Mouse (Mus musculus) stomach, embryonic 16.5 days (tissue): ENCODE data around the gene Dnah2. TPM values are rescaled to one million over a fixed set of nuclear protein-coding genes. Genes with fewer than 3 reads are reported as not detected.

ENCODE experiments used
- ATAC-seq: fragments of 200-750 bp; cut with Nextera tagmentation; 2 replicates; pipeline ENCODE4 v1.8.0; 2017; ENCODE audit warnings: moderate number of reproducible peaks, moderate TSS enrichment; ENCODE audit not compliant: insufficient read depth, low FRiP score
- H3K27ac ChIP-seq: fragments of 300-500 bp; sonication (generic); 2 replicates; pipeline ENCODE4 v1.5.1; 2014; ENCODE audit warnings: low read length
- H3K27me3 ChIP-seq: fragments of 300-500 bp; sonication (generic); 2 replicates; pipeline ENCODE4 v1.6.1; 2014; ENCODE audit warnings: low read length, control low read depth, mixed read lengths; ENCODE audit not compliant: control insufficient read depth, insufficient read depth
- H3K36me3 ChIP-seq: fragments of 300-500 bp; sonication (generic); 2 replicates; pipeline ENCODE4 v1.6.1; 2014; ENCODE audit warnings: low read length; ENCODE audit not compliant: control insufficient read depth, insufficient read depth
- H3K4me1 ChIP-seq: fragments of 300-500 bp; sonication (generic); 2 replicates; pipeline ENCODE4 v1.6.1; 2014; ENCODE audit warnings: low read length, control low read depth, mixed read lengths; ENCODE audit not compliant: control insufficient read depth, insufficient read depth
- H3K4me2 ChIP-seq: fragments of 300-500 bp; sonication (generic); 2 replicates; pipeline ENCODE4 v1.6.1; 2014; ENCODE audit warnings: low read depth, low read length, mixed read lengths
- H3K4me3 ChIP-seq: fragments of 300-500 bp; sonication (generic); replicated peaks from 2 replicates; pipeline ENCODE4 v1.5.1; 2014; ENCODE audit warnings: mild to moderate bottlenecking, low read length
- H3K9ac ChIP-seq: fragments of 300-500 bp; sonication (generic); 2 replicates; pipeline ENCODE4 v1.6.1; 2014; ENCODE audit warnings: low read length
- H3K9me3 ChIP-seq: fragments of 300-500 bp; sonication (generic); replicated peaks from 2 replicates; pipeline ENCODE4 v1.6.1; 2016; ENCODE audit warnings: low read length, control low read depth; ENCODE audit not compliant: control insufficient read depth
- WGBS: fragments of 180-500 bp; shearing (Covaris S2); extraction: QIAGEN DNeasy Blood & Tissue Kit; methylation state at CpG from one replicate; pipeline ENCODE4 v1.1.7; 2014; 5-methylcytosine and 5-hydroxymethylcytosine counted together
- polyA plus RNA-seq: library from polyadenylated mRNA; unstranded; fragments of >200 nt; fragmentation: Nextera tagmentation; extraction: Ambion mirVana; gene quantifications from 2 replicates; pipeline ENCODE4 v1.2.1, GENCODE M21; 2015

Dnah2 gene
- polyA plus RNA-seq, 1 experiment from 2014 or later = 0.54 TPM

DNA sequence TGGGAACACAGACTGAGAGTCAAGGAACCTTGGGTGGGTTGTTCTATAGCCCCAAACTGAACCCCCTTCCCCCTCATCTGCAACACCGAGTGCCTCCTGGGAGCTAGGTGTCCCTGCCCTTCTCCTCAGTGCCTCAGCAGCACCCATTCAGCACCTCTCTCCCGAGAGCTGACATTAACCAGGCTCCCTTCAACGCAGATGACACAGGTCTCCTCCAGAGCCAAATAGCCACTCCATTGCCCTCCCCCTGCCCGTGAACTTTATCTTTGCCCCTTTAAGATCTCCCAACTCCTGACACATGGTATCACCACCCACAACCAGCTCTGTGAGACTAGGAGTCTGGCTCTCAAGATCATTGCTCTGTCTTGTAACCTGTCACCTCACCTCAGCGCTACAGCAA is 10.3 kb upstream of the Dnah2 start:
- H3K4me2 ChIP-seq = peak overlapping the region; percentile 91
- peak overlapping the region; percentile 58 for H3K4me3 ChIP-seq
- peak overlapping the region; percentile 78 for H3K9ac ChIP-seq
- no peaks in the 10 kb centered on the region for H3K27me3 ChIP-seq
- no peak overlapping the region for H3K27ac ChIP-seq
- no peaks in the 10 kb centered on the region for H3K9me3 ChIP-seq
- WGBS = 10% methylated on average over 5 of the region's 5 CpGs
- ATAC-seq = no peak
- peaks cover 9% of the 10 kb centered on the region for H3K4me1 ChIP-seq
- no peaks in the 10 kb centered on the region for H3K36me3 ChIP-seq

GRCm38 (mm10) chr11:69558756-69559155 is 9.8 kb upstream of the Dnah2 start:
- no peak overlapping the region for H3K9ac ChIP-seq
- no peaks in the 10 kb centered on the region for H3K27me3 ChIP-seq
- peak overlapping the region; percentile 58 for H3K4me3 ChIP-seq
- H3K36me3 ChIP-seq = no peaks in the 10 kb centered on the region
- no peak for ATAC-seq
- no peak overlapping the region for H3K27ac ChIP-seq
- H3K9me3 ChIP-seq = no peaks in the 10 kb centered on the region
- peak overlapping the region; percentile 91; the same call in 1 of the 2 replicates for H3K4me2 ChIP-seq
- WGBS = 27% methylated on average over 6 of the region's 6 CpGs
- peaks cover 9% of the 10 kb centered on the region for H3K4me1 ChIP-seq

DNA sequence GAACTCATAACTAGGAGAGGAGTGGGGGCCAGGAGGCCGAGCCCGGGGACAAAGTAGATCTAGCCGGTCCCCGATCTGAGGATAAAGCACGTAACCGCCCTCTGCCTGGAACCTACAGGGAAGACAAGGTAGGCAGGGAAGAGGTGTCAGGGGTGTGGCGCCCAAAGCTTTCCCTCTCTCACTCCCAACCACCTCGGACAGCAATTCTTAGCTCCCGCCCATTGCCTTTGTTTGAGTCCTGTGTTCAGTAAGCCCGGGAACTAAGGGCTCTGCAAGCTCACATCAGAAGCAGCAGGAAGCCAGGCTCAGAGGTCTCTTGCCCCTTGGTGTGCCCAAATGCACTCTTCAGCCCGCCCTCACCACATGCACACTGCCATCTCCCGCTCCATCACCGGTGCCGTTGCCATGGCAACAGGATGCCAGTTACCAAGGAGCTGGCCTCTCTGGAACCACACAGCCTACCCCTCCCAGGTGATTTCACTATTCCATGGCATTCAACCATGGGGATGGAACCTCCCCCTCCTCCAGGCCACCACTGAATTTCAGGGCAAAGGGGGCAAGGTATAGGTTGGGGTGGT is 8.6 kb upstream of the Dnah2 start:
- H3K36me3 ChIP-seq = no peaks in the 10 kb centered on the region
- no peak for ATAC-seq
- H3K4me3 ChIP-seq = no peak overlapping the region
- H3K27me3 ChIP-seq = no peaks in the 10 kb centered on the region
- no peak overlapping the region for H3K27ac ChIP-seq
- no peaks in the 10 kb centered on the region for H3K9me3 ChIP-seq
- peaks cover 9% of the 10 kb centered on the region for H3K4me1 ChIP-seq
- no peak overlapping the region for H3K9ac ChIP-seq
- H3K4me2 ChIP-seq = no peak overlapping the region
- WGBS = 42% methylated on average over 14 of the region's 14 CpGs

- no peaks in the 10 kb centered on the region for H3K9me3 ChIP-seq
- no peak overlapping the region for H3K9ac ChIP-seq
- H3K4me2 ChIP-seq = no peak overlapping the region
- WGBS = 78% methylated on average over 5 of the region's 5 CpGs
- ATAC-seq = no peak
- no peak overlapping the region for H3K27ac ChIP-seq
- no peaks in the 10 kb centered on the region for H3K36me3 ChIP-seq
- H3K27me3 ChIP-seq = no peaks in the 10 kb centered on the region
- peaks cover 7% of the 10 kb centered on the region for H3K4me1 ChIP-seq
- no peak overlapping the region for H3K4me3 ChIP-seq
Observed at GRCm38 (mm10) chr11:69554539-69555140, 5.7 kb upstream of the Dnah2 start.

DNA sequence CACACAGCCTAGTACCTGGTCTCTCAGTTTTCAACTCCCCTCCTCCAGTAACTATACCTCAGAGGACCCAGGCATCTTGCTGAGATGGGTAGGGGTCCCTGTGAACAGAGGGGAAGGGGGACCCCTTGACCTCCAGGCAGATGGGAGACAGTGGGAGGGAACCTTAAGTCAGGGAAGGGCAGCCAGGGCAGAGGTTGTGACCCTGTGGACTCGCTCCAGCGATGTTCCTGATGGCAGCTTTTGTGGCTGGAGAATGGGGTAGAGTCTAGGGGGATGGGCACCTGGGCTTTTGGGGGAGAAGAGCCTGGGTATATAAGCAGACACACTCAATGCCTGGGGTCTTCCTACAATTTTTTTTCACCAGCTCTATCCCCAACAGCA is 4.4 kb upstream of the Dnah2 start:
- 18% methylated on average over 2 of the region's 2 CpGs for WGBS
- H3K9me3 ChIP-seq = no peaks in the 10 kb centered on the region
- no peak overlapping the region for H3K4me2 ChIP-seq
- H3K4me3 ChIP-seq = no peak overlapping the region
- no peak overlapping the region for H3K9ac ChIP-seq
- no peak for ATAC-seq
- H3K36me3 ChIP-seq = no peaks in the 10 kb centered on the region
- H3K27me3 ChIP-seq = no peaks in the 10 kb centered on the region
- no peak overlapping the region; the same call in 1 of the 2 replicates for H3K27ac ChIP-seq
- 0 out of 2 replicates have a peak, but pooled peaks cover 2% of the 10 kb centered on the region for H3K4me1 ChIP-seq

- WGBS = 23% methylated on average over 14 of the region's 14 CpGs
- Histone ChIP-seq H3K36me3 (no peaks in the 10 kb centered on the region), H3K4me3 (no peak overlapping the region), H3K27ac (no peak overlapping the region; the same call in 1 of the 2 replicates), H3K9me3 (no peaks in the 10 kb centered on the region), H3K9ac (no peak overlapping the region), H3K4me2 (no peak overlapping the region), H3K27me3 (no peaks in the 10 kb centered on the region), H3K4me1 (0 out of 2 replicates have a peak, but pooled peaks cover 2% of the 10 kb centered on the region)
- peak; percentile 15; the same call in 1 of the 2 replicates for ATAC-seq
Observed at GRCm38 (mm10) chr11:69552622-69553340, 3.9 kb upstream of the Dnah2 start.

- WGBS = 72% methylated on average over 4 of the region's 4 CpGs
- H3K4me2 ChIP-seq = no peak overlapping the region
- H3K9ac ChIP-seq = no peak overlapping the region
- H3K9me3 ChIP-seq = no peaks in the 10 kb centered on the region
- peaks cover 8% of the 10 kb centered on the region; the same call in 1 of the 2 replicates for H3K4me1 ChIP-seq
- H3K27me3 ChIP-seq = no peaks in the 10 kb centered on the region
- no peak overlapping the region for H3K4me3 ChIP-seq
- no peak for ATAC-seq
- no peak overlapping the region for H3K27ac ChIP-seq
- no peaks in the 10 kb centered on the region for H3K36me3 ChIP-seq
Observed at GRCm38 (mm10) chr11:69551310-69551709, 2.4 kb upstream of the Dnah2 start.

GRCm38 (mm10) chr11:69547071-69547470 is 1.8 kb downstream of the Dnah2 start:
- H3K9ac ChIP-seq = peak overlapping the region; percentile 77
- peaks cover 8% of the 10 kb centered on the region; the same call in 1 of the 2 replicates for H3K4me1 ChIP-seq
- no peaks in the 10 kb centered on the region for H3K36me3 ChIP-seq
- peak overlapping the region; percentile 57 for H3K4me3 ChIP-seq
- ATAC-seq = no peak
- H3K27me3 ChIP-seq = no peaks in the 10 kb centered on the region
- no peaks in the 10 kb centered on the region for H3K9me3 ChIP-seq
- peak overlapping the region; percentile 86 for H3K27ac ChIP-seq
- 3% methylated on average over 15 of the region's 15 CpGs for WGBS
- peak overlapping the region; percentile 94 for H3K4me2 ChIP-seq

- peak overlapping the region; percentile 94 for H3K4me2 ChIP-seq
- H3K27me3 ChIP-seq = no peaks in the 10 kb centered on the region
- H3K4me1 ChIP-seq = peaks cover 8% of the 10 kb centered on the region; the same call in 1 of the 2 replicates
- H3K36me3 ChIP-seq = no peaks in the 10 kb centered on the region
- no peaks in the 10 kb centered on the region for H3K9me3 ChIP-seq
- peak overlapping the region; percentile 77 for H3K9ac ChIP-seq
- peak; percentile 69 for ATAC-seq
- under 1% methylated on average over 44 of the region's 44 CpGs for WGBS
- H3K27ac ChIP-seq = peak overlapping the region; percentile 86
- peak overlapping the region; percentile 57 for H3K4me3 ChIP-seq
Observed at GRCm38 (mm10) chr11:69546423-69547053, 2.4 kb downstream of the Dnah2 start.
